Mouse (Mus musculus): Measurements from ENCODE around the gene Gm6583.
A peak's percentile ranks its signal among the peaks of the same experiment; 100 is the strongest.

Gm6583 gene

DNA sequence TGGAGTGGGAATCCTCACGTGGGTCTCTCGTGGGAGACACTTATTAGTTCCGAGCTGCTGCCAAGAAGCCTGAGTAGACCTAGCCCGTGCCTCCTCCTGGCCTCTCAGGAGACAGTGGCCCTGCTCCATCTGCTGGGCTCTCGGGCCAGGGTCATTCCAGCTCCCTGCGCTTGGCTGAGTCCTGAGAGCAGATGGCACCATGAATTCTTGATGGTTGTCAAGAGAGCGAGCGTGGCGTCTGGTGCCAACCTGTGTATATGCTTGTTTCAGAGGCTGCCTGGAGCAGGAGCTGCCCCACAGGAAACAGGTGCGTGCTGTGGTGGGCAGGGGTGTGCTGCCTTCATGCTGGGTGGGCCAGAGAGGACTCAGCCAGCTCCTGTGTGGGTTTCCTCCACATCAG is 12.8 kb upstream of the Gm6583 start:
- DNase-seq (ENCODE audit: low read depth, low spot score), result no peak

- DNase-seq (ENCODE audit: low read depth, low spot score), result no peak
Measured at GRCm38 (mm10) chr5:112367929-112368328, 12.1 kb upstream of the Gm6583 start.

- DNase-seq (ENCODE audit: low read depth, low spot score), result no peak
Measured at GRCm38 (mm10) chr5:112367338-112367737, 11.5 kb upstream of the Gm6583 start.

DNA sequence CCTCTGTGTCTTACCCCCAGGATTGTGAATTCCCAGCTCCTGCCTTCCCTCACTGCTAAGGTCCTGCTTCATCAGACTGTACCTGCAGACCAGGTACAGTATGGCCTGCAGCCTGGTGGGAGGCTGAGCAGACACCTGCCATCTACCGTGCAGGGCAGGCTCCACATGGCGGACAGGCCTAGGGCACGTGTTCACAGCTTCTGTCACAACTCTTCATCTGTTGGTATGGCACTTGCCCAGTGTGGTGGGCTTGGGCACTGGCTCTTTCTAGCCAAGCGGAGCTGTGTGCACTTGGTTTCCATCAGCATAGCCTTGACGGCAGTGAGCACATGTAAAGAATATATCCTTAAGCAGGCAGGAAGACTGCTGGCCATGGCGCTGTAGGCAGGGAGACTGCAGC is 11.0 kb upstream of the Gm6583 start:
- no peak for DNase-seq (ENCODE audit: low read depth, low spot score)

DNA sequence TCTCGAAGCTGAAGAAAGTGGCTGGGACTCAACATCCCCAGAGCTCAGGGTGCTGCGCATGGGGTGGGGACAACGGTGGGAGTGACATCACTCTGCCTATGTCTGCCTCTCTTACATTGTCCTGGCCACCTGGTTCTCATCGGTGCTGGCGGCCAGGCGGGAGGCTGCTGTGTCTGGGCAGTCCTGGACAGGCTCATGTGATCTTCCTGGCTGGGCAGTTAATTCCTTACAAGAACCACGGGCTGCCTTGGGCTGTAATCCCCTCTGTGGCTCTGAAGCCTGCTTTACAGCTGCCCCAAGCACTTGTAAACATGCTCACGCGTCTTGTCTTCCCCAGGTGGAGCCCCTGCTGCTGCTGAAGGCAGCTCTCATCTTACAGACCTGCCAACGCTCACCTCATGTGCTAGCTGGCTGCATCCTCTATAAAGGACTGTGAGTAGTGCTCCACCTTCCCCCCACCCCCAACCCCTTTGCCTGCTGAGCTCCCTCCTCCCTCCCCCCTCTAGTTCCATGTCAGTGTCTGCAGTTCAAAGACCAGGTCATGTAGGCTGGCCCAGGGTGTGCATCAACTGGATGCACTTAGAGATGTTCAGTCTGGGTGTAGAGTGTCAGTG is 8.5 kb upstream of the Gm6583 start:
- no peak for DNase-seq (ENCODE audit: low read depth, low spot score)

DNA sequence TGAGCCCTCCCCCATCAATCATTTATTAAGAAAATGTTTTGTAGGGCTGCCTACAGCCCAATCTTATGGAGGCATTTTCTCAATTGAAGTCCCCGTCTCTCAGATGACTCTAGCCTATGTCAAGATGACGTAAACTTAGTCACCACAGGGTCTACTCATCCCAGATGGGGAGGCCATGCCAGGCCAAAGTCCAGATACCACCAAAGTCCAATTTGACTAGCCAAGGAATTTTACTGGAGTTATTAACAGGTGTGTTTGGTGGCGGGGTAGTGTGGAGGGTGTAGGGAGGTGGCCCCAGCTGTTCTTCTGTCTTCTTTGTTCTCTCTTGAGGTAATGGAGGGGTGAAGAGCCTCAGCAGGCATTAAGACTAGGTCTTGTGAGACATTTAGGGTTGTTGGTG is 4.2 kb upstream of the Gm6583 start:
- DNase-seq (ENCODE audit: low read depth, low spot score), result no peak

- no peak for DNase-seq (ENCODE audit: low read depth, low spot score)
Measured at GRCm38 (mm10) chr5:112359520-112359919, 3.7 kb upstream of the Gm6583 start.

DNA sequence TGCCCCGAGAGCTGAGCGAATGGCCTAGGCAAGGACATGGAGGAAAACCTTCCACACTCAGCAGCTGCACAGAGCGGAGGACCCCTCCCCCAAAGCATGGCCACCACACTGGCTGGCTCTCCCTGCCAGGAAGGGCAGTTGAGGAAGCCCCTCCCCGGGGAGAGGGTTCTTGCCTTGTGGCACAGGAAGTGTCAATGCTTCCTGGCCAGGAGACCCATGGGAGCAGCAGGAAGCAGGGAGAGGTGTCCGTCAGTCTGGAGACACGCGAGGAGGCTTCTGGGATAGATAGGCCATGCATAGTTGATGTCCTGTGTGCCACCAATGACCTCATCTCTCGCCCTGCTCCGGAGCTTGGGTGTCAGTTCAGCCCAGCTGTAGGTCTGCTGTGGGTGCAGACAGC is 489 bp upstream of the Gm6583 start:
- no peak for DNase-seq (ENCODE audit: low read depth, low spot score)

GRCm38 (mm10) chr5:112355493-112355892 is 340 bp downstream of the Gm6583 start:
- no peak for DNase-seq (ENCODE audit: low read depth, low spot score)

- no peak for DNase-seq (ENCODE audit: low read depth, low spot score)
Measured at GRCm38 (mm10) chr5:112349169-112349568, 6.7 kb downstream of the Gm6583 start.

- DNase-seq (ENCODE audit: low read depth, low spot score), result no peak
Measured at GRCm38 (mm10) chr5:112346211-112346965, 9.4 kb downstream of the Gm6583 start.

DNA sequence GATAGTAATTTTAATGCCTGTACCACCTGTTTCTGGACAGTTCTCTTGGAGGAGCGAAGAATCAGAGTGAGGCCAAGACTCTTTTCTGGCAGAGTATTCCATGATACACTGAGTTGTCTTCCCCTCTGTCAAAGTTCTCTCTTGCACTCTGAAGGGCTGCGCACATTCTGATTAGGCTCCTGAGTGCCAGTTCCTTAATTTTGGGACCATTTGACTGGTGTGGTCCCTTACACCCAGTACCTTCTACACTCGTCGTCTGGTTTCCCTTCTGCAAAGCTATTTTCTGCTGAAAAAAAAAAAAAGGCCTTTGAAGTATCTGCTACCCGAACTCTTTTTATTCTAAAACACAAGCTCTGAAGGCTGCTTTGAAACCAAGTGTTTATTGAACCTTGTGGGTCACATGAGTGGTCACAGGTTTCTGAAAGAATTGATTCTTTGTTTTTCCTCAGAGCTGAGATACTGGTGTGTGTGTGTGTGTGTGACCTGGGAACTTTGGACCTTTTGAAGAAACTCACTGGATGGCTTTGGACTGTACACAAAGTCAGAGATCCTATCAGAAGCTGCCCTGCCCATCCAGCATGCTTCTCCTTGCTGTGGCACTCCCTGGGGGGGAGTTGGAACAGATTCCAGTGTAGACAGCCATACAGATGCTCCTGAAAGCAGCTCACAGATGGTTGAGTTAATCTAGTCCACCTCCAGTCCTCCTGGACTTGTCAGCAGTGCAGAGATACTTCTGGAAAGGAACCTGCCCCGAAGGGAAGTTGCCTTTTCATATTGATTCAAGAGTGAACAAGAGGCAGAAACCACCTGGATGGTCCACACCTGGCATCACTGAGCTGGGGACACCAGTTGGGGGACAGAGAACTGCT is 11.5 kb downstream of the Gm6583 start:
- no peak for DNase-seq (ENCODE audit: low read depth, low spot score)

GRCm38 (mm10) chr5:112343205-112343595 is 12.6 kb downstream of the Gm6583 start:
- no peak for DNase-seq (ENCODE audit: low read depth, low spot score)

- peak; percentile 78 for DNase-seq (ENCODE audit: low read depth, low spot score)
Measured at GRCm38 (mm10) chr5:112342463-112343204, 13.2 kb downstream of the Gm6583 start, which contains the start of the genes Srrd and Hps4. TSS of gene Srrd (minus strand) at chr5:112343040. TSS of gene Hps4 (plus strand) at chr5:112343083.

DNA sequence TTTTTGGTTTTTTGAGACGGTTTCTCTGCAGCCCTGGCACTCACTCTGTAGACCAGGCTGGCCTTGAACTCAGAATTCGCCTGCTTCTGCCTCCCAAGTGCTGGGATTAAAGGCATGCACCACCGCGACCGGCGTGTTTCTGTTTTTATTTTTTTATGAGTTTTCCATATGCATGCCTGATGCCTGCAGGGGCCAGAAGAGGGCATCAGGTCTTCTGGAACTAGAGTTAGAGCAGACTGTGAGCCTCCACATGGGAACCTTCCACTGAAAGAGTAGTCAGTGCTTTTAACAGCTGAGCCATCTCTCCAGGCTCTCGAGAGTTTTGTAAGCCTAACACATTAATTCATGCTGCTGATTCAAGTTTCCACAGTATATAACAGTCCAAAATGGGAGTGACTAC is 16.6 kb downstream of the Gm6583 start:
- DNase-seq (ENCODE audit: low read depth, low spot score), result no peak

DNA sequence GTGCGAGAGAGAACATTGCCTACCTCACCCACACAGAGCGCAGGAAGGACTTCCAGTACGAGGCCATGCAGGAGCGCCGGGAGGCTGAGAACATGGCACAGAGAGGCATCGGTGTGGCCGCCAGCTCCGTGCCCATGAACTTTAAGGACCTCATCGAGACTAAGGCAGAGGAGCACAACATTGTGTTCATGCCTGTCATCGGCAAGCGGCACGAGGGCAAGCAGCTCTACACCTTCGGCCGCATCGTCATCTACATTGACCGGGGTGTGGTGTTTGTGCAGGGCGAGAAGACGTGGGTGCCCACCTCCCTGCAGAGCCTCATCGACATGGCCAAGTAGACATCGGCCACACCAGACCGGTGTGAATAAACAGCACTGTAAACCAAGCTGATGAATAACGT is 18.8 kb downstream of the Gm6583 start:
- no peak for DNase-seq (ENCODE audit: low read depth, low spot score)

GRCm38 (mm10) chr5:112335473-112335872 is 20.4 kb downstream of the Gm6583 start:
- DNase-seq (ENCODE audit: low read depth, low spot score), result no peak

- no peak for DNase-seq (ENCODE audit: low read depth, low spot score)
Measured at GRCm38 (mm10) chr5:112329805-112330564, 25.8 kb downstream of the Gm6583 start.

DNA sequence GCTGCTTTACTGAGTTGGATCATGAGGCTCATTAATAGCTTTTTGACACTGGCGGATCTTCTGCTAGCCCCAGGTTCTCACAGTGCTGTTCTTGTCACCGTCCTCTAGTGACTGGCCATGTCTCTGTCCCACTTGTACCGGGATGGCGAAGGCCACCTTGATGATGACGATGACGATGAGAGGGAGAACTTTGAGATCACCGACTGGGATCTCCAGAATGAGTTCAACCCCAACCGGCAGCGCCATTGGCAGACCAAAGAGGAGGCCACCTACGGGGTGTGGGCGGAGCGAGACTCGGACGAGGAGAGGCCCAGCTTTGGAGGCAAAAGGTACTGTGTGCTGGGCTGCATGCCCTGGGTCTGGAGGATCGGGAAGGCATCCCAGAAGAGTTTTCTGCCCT is 28.0 kb downstream of the Gm6583 start:
- no peak for DNase-seq (ENCODE audit: low read depth, low spot score)

- DNase-seq (ENCODE audit: low read depth, low spot score), result no peak
Measured at GRCm38 (mm10) chr5:112326446-112327009, 29.3 kb downstream of the Gm6583 start.

Data from retina, postnatal 7 days (tissue).